In the genomic region with DNA sequence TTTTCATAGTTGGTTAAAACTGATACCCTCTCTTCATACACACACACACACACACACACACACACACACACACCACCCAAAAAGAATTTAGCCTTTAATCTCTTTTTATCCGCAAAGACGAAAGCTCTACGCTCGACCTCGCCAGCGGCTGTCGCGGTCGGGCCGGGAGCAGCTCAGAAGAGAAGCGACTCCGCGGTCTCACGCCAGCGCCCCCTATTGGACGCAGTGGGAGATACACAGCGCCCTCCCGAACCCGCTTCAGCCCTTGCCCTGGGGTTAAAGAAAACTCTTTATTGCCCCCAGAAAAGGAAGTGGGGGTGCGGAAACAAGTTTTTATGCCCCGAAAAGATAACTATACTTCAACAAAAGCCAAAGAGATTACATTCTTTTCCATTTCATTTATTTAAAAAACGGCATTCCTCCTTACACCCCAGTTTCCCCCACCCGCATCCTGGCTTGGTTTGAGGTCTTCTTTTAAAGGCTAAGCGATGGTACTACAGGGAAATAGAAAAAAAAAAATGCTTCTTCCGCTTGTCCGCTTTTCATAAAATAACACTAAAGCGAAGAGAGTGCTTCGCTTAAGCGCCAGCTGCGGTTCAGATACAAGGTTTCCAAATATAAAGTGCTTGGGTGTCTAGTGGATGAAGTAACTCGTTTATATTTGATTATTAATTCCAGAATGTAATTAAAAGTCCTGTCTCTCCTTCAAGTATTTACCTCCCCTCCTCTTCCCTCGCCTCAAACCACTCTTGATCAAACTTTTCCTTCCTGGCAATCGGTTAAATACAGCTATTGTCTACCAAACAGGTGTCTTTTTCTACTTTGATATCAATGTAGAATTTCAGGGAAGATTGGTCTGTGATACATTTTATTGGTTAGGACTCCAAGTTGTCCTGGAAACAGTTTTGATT, we compare ENCODE assay signal across 8 mouse cellular contexts. TPM values are rescaled to one million over a fixed set of nuclear protein-coding genes. Genes with fewer than 3 reads are reported as not detected.
DNase-seq lines count a peak whose midpoint lies in the region; ATAC-seq lines count a peak whose summit lies in the region.

No protein-coding gene starts in this region.

- DNase-seq in layer of hippocampus, postnatal 10 days (ENCODE audit: low spot score in 2 of 2) = peak; percentile 77 to 84
- DNase-seq in layer of hippocampus, postnatal 36 days = no peak
- DNase-seq in adrenal gland, postnatal 14 days = peak; percentile 71
- peak; percentile 86 for DNase-seq in embryo, embryonic 9.5 days (ENCODE audit: extremely low spot score)
- peak; percentile 88 for DNase-seq in retina, postnatal 1 day
- DNase-seq in spleen, adult 18-20 months = no peak
- DNase-seq in left cerebral cortex, adult 11 months (ENCODE audit: low spot score) = no peak

- ATAC-seq in intestine, embryonic 16.5 days = peak; percentile 35; the same call in 1 of the 2 replicates

- H3K4me1 ChIP-seq in intestine, embryonic 16.5 days (ENCODE audit: control insufficient read depth, insufficient read depth, low read length) = no peaks in the 10 kb centered on the region

- no peaks in the 10 kb centered on the region for H3K36me3 ChIP-seq in intestine, embryonic 16.5 days (ENCODE audit: control insufficient read depth, insufficient read depth, low read length)

- peaks cover 71% of the 10 kb centered on the region for H3K27me3 ChIP-seq in intestine, embryonic 16.5 days (replicated peaks; ENCODE audit: control insufficient read depth, insufficient read depth, low read length)

- H3K27ac ChIP-seq in intestine, embryonic 16.5 days (ENCODE audit: low read length) = no peak overlapping the region

- H3K4me2 ChIP-seq in intestine, embryonic 16.5 days (ENCODE audit: low read depth, low read length) = no peak overlapping the region

- 6% methylated on average over 33 of the region's 33 CpGs for WGBS in intestine, embryonic 16.5 days

- no peak overlapping the region for H3K4me3 ChIP-seq in intestine, embryonic 16.5 days (ENCODE audit: low read length)

- H3K9ac ChIP-seq in intestine, embryonic 16.5 days (ENCODE audit: low read depth, low read length) = no peak overlapping the region

- no peaks in the 10 kb centered on the region for H3K9me3 ChIP-seq in intestine, embryonic 16.5 days (ENCODE audit: control insufficient read depth, low read length)

RNA-seq across cellular contexts. Expression of gene Sox2, which starts 9.3 kb away (rescaled TPM):
- total RNA-seq in layer of hippocampus, postnatal 10 days (2021) = 10 to 100 TPM; 50.8 to 52.7 TPM
- 10 to 100 TPM; 45.6 to 46.9 TPM for total RNA-seq in layer of hippocampus, postnatal 36 days (2021)
- 0.63 and 0.75 TPM in 2 replicates for total RNA-seq in adrenal gland, postnatal 14 days (2021)
- polyA plus RNA-seq in intestine, embryonic 16.5 days (2015; fragmentation: Nextera tagmentation; extraction: Ambion mirVana) = 0.12 and 0.24 TPM in 2 replicates

Comparison
In these comparisons a context has a peak if more than half of its experiments do, and no peak if none do; other contexts are left out.
1. DNase-seq: peak in layer of hippocampus, postnatal 10 days (2 of 2), adrenal gland, postnatal 14 days (single experiment), embryo, embryonic 9.5 days (single experiment) and retina, postnatal 1 day (single experiment); none in layer of hippocampus, postnatal 36 days (0 of 2), spleen, adult 18-20 months (0 of 2) and left cerebral cortex, adult 11 months (single experiment).
2. RNA of gene Sox2, which starts 9.3 kb away (total RNA-seq): 50.8 to 52.7 TPM in layer of hippocampus, postnatal 10 days and 45.6 to 46.9 TPM in layer of hippocampus, postnatal 36 days; 0.63 to 0.75 TPM in adrenal gland, postnatal 14 days; every median in the first group is over 10 times any median in the second.